Mouse (Mus musculus): Measurements from ENCODE around the gene Epc2.

Gene Epc2

GRCm38 (mm10) chr2:49450931-49451636, at the start of gene Epc2:
Epc2 (plus strand) TSS chr2:49451486.
- peak; percentile 51 for DNase-seq (ENCODE audit: low spot score)

DNA sequence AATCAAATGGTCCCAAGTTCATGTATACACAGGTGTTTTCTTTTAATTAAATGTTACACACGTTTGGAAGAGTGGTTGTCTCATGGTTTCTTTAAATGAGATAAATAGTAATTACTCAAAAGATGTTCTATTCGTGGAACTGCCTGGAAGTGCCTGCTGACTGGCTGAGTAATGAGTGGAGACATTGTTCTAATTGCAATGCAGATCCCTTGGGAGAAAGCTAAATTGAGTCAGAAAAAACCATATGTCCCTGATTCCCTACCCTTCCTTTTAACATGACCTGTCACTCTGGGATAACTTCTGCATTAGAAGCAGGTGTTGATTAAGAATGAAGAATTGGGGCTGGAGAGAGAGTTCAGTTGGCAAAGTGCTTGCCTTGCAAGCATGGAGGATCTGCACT, 45.3 kb upstream of the Epc2 start:
- DNase-seq (ENCODE audit: low spot score) = no peak

DNA sequence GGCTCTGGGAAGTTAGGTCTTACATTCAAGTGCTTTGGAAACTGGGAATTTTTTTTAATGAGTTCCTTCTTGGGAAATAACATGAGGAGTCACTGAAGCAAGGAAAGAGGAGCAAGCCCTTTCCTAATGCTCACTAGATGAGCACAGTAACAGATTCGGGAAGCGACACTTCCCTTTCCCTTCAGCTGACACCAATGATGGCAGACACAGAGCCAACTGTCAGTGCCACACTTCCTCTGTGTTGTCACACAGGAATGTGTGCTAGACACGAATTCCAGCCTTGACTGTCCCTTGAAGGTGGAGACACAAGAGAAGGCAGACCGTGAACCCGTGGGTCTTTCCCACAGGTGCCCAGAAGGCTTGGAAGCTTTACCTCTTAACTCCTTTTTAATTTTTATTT, 39.6 kb upstream of the Epc2 start:
- no peak for DNase-seq (ENCODE audit: low spot score)

GRCm38 (mm10) chr2:49412576-49412975, 38.7 kb upstream of the Epc2 start:
- no peak for DNase-seq (ENCODE audit: low spot score)

- DNase-seq (ENCODE audit: low spot score) = no peak
Measured at GRCm38 (mm10) chr2:49415868-49416267, 35.4 kb upstream of the Epc2 start.

DNA sequence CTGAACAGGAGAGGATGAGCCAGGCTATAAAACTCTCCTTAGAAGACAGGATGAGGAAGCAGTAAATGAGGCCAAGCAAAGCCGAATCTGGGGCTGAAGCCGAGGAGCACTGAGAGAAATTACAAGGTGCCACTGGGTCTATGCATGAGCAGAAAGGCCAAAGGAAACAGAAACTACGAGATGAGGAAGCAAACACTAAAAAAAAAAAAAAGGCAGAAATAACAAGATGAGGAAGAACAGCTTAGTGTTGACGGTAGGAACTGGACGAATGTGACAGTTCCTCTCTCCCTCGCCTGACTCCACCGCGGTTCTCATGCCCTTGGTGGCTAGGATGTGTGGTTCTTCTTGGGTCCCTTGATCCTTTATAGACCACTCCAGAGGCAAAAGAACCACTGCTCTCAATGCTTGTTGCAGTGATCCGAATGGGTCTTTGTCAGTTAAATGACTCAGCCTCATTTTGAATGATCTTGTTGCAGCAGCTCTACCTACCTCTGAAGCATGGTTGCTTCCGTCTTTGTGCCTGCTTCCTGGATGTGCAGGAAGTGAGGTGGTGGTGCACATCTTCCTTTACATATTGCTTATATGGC, 34.2 kb upstream of the Epc2 start:
- DNase-seq (ENCODE audit: low spot score) = no peak

DNA sequence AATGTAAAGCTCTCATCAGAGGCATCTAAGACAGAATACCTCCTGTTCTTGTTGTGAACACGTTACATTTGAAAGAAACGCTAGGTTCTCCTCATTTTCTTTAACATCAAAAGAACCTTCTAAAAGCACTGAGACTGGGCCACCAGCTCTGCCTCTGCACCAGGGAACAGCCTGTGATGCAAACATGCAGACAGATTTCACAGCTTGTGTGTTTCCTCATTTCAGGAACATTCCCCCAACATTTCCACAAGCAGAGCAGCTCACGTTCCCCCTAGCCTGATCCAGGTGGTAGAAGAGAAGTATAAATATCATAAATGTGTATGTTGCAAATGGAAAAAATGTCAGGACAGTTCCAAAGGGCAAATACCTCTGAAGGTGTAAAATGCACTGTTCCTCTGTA, 30.9 kb upstream of the Epc2 start:
- no peak for DNase-seq (ENCODE audit: low spot score)

DNA sequence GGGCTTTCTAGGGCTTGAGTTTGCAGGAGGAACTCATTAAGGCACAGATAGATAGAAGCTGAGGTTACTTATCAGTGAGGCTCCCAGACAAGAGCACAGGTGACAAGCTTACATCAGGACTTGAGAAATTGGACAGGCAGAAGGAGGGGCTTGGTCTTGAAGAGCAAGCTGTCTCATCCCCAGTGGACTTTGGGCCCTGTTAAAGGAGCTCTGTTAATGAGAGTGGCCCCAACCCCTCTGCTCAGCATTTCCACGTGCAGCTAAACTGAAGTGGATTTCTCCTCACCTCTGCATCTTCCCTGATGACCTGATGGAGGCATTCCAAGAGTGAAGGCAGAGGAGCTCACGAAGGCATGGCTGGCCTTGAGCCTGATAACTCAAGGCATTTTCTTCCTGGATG, 27.4 kb upstream of the Epc2 start:
- no peak for DNase-seq (ENCODE audit: low spot score)

DNA sequence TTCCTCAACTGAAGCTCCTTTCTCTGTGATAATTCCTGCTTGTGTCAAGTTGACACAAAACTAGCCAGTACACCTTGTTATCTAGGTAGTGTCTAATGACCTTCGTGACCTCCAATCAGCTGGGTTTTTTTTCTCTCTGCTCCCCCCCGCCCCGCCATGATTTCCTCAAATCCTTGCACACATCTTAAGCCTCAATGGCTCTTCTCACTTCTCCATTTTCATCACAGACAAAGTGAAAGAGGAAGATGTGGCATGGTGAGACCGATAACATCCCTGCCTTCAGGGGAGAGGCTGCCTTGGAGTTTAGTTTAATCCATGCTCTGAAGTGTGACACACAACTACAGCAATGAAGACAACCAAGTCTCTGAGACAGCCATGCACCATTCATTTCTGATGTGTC, 26.5 kb upstream of the Epc2 start:
- DNase-seq (ENCODE audit: low spot score) = no peak

GRCm38 (mm10) chr2:49426175-49426574, 25.1 kb upstream of the Epc2 start:
- DNase-seq (ENCODE audit: low spot score) = no peak

DNA sequence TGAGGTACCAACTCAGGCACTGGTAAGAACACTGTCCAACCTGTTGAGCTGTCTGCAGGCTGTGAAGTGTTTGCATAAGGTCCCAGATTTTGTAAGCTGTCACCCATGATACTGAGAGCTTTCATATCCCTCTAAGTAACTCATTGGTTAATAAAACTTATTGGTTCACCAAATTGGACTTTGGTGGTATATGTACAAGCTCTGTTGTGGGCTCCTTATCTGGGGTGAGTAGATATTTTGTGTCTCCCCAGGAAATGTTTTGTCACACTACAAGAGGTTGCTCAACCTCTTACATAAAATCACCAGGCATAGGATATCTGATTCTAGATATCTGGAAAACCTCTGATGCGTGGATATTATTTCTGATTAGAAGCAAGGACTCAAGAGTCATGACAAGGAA, 20.3 kb upstream of the Epc2 start:
- no peak for DNase-seq (ENCODE audit: low spot score)

- no peak for DNase-seq (ENCODE audit: low spot score)
Measured at GRCm38 (mm10) chr2:49433211-49433610, 18.1 kb upstream of the Epc2 start.

GRCm38 (mm10) chr2:49446238-49446637, 5.0 kb upstream of the Epc2 start:
- no peak for DNase-seq (ENCODE audit: low spot score)

DNA sequence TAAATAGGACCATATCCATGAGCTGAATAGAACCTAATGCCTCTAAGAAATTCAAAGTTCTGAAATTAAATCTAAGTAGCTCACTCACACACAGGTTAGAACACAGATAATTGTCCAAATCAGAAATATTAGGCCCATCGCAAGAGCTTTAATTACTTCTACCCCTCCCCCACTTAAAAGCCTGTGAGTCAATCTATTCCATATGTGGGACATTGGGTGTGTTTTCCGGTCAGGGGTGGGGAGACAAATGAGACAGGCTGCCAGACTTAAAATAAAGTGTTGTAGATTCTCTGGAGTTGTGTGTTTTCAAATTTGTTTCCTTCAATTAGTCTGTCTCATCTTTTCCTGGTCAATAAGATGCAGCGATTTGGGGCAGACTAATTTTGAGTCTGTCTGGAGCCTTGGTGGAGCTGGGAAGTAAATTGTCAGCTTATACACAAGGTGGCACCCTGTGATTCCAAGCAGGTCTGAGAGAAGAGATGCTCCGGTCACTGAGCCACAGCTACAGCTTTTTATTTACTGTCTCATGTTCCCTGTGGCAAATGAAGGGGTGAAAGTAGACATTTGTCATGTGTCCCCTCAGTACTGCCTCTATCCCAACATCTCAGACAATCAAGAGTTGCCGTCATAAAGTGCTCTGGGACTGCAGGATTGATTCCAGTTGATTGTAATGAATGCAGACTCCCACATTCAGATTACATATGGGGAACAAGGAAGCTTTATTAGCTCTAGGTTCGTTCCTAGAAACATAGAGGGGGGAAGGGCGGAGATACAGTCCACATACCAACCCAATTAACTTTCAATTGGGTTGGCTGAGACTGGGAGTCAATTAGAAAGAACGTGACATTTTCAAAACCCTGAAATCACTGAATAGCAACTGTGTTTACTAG, 3.5 kb upstream of the Epc2 start:
- DNase-seq (ENCODE audit: low spot score) = peak; percentile 12

DNA sequence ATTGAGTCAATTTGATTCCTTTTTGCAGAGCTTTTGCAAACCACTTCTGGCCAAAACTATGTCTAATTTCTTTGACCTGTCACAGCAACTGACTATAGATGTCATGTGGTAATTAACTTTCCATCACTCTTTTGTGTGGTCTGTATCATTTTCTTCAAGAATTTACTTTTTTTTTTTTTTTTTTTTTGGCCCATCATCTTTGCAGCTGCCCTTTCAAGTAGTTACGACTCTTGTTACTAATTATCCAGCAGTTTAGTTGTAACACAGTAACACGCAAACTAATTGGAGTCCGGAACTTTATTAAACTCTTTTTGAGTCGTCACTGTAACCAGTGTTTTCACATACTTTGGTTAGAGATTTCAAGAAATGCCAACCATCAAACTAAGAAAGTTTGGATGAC, 819 bp upstream of the Epc2 start:
- no peak for DNase-seq (ENCODE audit: low spot score)

DNA sequence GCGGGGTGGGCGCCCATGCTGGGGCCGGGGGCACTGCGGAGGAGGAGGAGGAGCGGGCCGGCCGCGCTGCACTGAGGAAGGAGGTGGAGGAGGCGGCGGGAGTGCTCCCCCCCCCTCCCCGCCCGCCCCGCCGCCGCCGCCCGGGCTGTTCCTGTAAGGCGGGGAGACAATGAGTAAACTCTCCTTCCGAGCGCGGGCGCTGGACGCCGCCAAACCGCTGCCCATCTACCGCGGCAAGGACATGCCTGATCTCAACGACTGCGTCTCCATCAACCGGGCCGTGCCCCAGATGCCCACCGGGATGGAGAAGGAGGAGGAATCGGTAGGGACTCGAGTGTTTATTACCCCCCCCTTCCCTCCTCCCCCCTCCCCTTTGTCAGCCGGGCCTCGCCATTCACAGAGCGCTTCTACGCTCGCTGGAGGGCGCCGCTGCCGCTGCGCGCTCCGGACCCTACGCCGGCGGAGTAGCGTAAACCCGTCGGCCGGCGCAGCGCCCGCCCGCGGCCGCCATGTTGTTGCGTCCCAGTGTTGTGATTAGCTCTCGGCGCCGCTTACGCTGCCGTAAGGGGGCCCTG, 438 bp downstream of the Epc2 start:
- peak; percentile 91 for DNase-seq (ENCODE audit: low spot score)

DNA sequence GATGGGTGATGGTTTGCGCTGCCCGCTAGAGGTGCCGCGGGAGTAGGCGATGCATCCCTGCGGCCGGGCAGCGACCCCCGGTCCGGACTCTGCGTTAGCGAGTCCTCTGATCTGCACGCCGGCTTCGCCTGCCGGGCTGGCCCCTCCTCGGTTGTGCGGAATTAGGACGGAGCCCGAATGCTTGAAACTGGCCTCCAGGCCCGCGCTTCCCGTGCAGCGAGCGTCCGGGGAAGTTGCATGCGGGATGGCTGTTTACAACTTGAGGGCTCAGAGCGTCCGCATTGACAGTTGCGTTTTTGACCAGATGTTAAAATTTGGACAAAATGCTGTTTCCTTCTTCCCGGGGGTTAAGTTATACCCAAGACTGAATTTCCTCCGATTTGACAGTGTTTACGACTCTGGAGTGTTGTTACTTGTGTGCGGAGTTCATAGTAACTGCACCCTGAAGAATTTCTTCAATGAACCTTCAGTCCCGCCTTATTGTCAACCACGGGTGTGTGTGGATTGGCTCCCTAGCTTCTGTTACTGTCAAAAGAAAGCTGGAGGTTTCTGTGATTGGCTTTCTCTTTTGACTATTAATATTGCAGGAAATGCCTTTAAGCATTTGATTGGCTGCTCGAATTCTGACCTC, 1.3 kb downstream of the Epc2 start:
- DNase-seq (ENCODE audit: low spot score) = peak; percentile 75

DNA sequence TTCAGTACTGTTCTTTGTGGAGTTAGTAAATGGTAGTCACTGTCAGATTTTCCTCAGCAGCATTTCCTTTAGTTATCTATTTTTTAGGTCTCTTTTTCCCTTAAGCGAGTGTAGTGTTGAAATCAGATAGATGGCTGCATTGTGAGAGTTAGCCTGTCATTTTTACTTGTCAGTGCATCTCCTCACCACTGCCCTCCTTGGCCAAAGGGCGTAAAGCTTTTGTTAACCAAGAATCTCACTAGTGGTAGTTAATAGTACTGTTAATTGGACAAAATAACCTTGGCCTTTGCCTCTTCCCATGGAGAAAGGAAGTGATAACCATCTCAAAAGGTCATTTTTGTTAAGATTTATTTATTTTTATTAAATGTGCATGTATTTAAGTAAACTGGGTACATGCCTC, 6.5 kb downstream of the Epc2 start:
- DNase-seq (ENCODE audit: low spot score) = no peak

DNA sequence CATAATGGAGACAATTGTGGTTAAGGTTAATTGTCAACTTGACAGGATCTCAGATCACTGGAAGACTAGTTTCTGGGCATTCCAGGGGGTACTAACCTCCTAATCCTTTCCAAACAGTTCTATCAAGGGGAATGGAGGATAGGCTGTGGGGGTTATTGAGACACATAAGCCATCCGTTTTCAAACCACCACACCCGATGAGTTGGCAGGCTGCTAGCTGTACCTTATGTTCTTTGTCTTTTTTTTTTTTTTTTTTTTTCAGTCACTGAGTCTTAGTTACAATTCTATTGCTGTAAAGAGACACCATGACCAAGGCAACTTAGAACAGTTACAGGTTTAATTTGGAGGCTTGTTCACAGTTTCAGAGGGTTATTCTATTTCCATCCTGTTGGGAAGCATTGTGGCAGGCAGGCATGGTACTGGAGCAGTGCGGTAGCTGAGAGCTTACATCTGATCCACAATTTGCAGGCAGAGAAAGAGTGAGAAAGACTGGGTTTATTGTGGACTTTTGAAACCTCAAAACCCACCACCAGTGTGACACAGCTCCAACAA, 14.5 kb downstream of the Epc2 start:
- DNase-seq (ENCODE audit: low spot score) = no peak

DNA sequence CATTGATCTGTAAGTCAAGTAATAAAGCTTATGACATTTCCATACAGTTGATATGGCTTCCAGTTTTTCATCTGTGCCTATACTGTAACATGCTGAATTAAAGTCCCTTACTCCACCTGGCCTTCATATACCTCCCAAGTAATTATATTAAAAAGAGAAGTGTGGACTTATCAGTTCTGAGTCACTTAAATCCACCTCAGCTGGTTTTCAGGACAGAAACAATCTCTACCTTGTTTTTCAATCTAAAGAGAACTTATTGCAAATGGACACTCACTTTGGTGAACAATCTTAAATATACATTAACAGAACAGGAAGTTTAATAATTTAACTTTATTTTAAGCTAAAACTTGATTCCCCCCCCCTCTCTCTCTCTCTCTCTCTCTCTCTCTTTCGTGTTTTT, 15.8 kb downstream of the Epc2 start:
- no peak for DNase-seq (ENCODE audit: low spot score)

DNA sequence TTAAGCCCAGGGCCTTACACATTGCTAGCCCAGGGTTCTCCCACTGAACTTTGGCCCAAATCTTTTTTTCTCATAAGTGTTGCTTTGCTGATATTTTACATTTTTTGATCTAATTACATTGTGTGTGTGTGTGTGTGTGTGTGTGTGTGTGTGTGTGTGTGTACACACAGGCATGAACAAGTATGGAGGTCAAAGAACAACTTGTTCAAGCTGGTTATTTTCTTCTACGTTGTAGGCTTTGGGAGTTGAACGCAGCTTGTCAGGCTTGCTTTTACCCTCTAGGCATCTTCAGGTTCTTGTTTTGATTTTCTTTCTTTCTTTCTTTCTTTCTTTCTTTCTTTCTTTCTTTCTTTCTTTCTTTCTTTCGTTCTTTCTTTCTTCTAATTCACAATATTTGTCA, 19.9 kb downstream of the Epc2 start:
- no peak for DNase-seq (ENCODE audit: low spot score)

Data from left cerebral cortex, adult 11 months (tissue).